Mouse (Mus musculus): ENCODE measurements around the gene Skil. TPM values are rescaled to one million over a fixed set of nuclear protein-coding genes. Genes with fewer than 3 reads are reported as not detected.
"Not testable (repeated sequence)": the region's sequence is repeated elsewhere in the genome, so short reads cannot be mapped to it uniquely, and the experiment has no call there.

Gene Skil
- polyA plus RNA-seq, 1 experiment = 62.7 TPM

DNA sequence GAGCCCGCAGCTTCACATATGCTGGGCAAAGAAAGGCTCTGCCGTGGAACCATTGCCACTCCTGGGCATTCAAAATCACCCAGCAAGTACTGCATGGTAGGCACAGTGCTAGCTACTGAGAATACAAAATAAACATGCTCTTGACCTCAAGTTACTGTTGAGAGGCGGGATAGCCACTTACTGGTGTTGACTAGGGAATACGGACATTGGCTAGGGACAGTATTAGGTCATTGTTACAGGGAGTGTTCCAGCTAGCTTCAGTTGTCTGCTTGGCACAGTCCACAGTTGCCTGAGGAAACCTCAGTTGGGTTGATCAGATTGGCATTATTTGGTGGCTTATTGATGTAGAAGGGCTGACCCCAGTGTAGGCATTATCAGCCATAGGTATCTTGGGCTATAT, 12.8 kb downstream of the Skil start:
- Histone ChIP-seq H3K4me1 (ENCODE audit: control insufficient read depth, insufficient read depth, low read length) (peaks cover 12% of the 10 kb centered on the region), H3K4me3 (ENCODE audit: insufficient read depth, low read length) (no peak overlapping the region), H3K27ac (ENCODE audit: insufficient read depth, low read length) (no peak overlapping the region)
- TF ChIP-seq POLR2A (IDR thresholded peaks at IDR 0.05; ENCODE audit: low read depth, low read length) (no peak), CTCF (IDR thresholded peaks at IDR 0.05; ENCODE audit: borderline replicate concordance, insufficient read depth, low read length) (no peak)

DNA sequence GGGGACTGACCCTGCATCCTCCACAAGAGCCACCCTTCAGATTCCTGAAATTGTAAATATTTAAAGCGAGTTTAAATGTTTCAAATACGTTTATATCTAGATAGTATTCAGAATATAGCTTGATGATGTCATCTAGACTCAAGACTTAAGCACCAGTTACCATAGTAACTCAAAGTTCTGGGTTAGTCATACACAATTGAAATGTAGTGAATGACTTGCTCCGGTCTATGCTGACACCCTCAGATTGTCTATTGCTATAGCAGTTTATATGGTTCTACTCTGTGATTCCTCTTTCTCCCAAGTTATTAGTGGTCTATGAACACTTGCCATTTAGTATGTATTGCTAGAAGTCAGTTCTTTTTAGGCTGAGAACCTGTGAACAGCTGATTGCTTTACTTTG, 14.2 kb downstream of the Skil start:
- Histone ChIP-seq H3K4me1 (ENCODE audit: control insufficient read depth, insufficient read depth, low read length) (peaks cover 12% of the 10 kb centered on the region), H3K27ac (ENCODE audit: insufficient read depth, low read length) (no peak overlapping the region), H3K4me3 (ENCODE audit: insufficient read depth, low read length) (no peak overlapping the region)
- TF ChIP-seq CTCF (IDR thresholded peaks at IDR 0.05; ENCODE audit: borderline replicate concordance, insufficient read depth, low read length) = no peak
- TF ChIP-seq POLR2A (IDR thresholded peaks at IDR 0.05; ENCODE audit: low read depth, low read length) = no peak

DNA sequence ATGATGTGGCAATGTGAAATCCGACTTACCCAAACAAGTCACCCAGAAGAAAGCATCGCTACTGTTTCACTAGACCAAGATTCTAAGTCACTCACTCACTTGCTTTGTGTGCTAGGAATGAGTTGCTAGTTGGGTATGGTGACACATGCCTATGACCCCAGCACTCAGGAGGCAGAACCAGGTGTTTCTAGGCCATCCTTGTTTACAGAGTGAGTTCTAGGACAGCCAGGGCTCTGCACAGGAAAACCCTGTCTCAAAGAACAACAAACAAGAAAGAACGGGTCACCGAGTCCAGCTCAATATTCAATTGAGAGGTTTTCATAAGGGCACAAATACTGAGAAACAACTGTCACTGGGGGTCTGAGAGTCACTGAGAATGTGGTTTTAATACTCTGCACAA, 28.2 kb downstream of the Skil start:
- TF ChIP-seq POLR2A (IDR thresholded peaks at IDR 0.05; ENCODE audit: low read depth, low read length) (no peak), CTCF (IDR thresholded peaks at IDR 0.05; ENCODE audit: borderline replicate concordance, insufficient read depth, low read length) (no peak)
- no peak overlapping the region for H3K27ac ChIP-seq (ENCODE audit: insufficient read depth, low read length)
- no peaks in the 10 kb centered on the region for H3K4me1 ChIP-seq (ENCODE audit: control insufficient read depth, insufficient read depth, low read length)
- H3K4me3 ChIP-seq (ENCODE audit: insufficient read depth, low read length) = no peak overlapping the region

DNA sequence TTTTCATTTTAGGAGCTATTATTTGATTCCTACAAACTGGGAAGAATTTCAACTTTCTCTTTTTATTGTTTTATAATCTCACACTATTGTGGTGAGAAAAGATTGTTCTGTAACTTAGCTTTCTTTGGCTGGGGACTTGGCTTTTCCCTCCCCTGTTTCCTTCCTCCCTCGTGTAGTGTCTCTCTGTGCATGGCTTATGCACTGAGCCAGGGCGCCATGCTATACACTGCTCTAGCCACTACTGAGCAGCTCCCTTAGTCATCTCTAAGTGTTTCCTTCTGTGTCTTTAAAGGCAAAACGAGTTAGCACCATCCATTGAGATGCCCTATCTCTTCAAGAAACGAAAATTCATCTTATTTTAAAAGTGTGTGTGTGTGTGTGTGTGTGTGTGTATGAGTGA, 31.4 kb downstream of the Skil start:
- Histone ChIP-seq H3K27ac (ENCODE audit: insufficient read depth, low read length) (no peak overlapping the region), H3K4me1 (ENCODE audit: control insufficient read depth, insufficient read depth, low read length) (no peaks in the 10 kb centered on the region), H3K4me3 (ENCODE audit: insufficient read depth, low read length) (no peak overlapping the region)
- TF ChIP-seq CTCF (IDR thresholded peaks at IDR 0.05; ENCODE audit: borderline replicate concordance, insufficient read depth, low read length) = no peak
- no peak for TF ChIP-seq POLR2A (IDR thresholded peaks at IDR 0.05; ENCODE audit: low read depth, low read length)

DNA sequence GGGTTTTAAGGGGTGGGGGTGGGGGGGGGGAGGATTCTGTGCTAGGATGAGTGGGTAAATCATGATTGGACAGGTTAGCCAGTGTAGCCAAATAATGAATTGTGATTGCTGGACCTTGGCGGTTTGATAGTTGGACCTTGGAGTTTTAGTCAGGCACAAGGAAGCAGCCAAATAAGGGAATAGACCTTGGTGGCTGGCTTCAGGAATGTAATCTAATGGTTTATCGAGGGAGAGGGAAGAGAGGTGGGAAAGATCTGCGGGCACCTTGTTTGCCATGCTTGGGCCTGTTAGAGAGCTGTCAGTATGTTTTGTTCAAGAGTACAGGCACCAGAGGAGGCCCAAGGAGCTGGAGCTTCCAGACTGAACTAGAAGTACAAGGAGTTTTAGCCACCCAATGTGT, 32.0 kb downstream of the Skil start:
- no peak for TF ChIP-seq POLR2A (IDR thresholded peaks at IDR 0.05; ENCODE audit: low read depth, low read length)
- no peak for TF ChIP-seq CTCF (IDR thresholded peaks at IDR 0.05; ENCODE audit: borderline replicate concordance, insufficient read depth, low read length)
- H3K27ac ChIP-seq (ENCODE audit: insufficient read depth, low read length) = no peak overlapping the region
- no peak overlapping the region for H3K4me3 ChIP-seq (ENCODE audit: insufficient read depth, low read length)
- H3K4me1 ChIP-seq (ENCODE audit: control insufficient read depth, insufficient read depth, low read length) = no peaks in the 10 kb centered on the region

DNA sequence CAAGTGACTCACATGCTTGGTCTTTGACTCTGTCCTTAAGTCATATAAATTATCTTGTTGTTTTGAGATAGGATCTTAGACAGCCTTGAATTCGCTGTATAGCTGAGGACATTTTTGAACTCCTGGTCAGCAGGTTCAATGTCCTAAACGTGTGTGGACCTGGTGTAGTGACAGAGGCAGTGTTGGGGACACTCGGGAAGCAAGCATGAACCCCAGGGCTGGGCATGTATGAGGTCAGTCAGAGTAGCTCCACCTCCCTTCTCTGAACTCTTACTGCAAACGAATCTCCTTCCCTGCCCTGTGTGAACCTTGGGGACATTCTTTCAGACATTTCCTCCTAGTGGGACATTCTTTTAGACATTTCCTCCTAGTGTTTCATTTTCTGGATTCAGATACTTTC, 34.9 kb downstream of the Skil start:
- TF ChIP-seq POLR2A (IDR thresholded peaks at IDR 0.05; ENCODE audit: low read depth, low read length) (no peak), CTCF (IDR thresholded peaks at IDR 0.05; ENCODE audit: borderline replicate concordance, insufficient read depth, low read length) (no peak)
- H3K4me3 ChIP-seq (ENCODE audit: insufficient read depth, low read length) = no peak overlapping the region
- H3K4me1 ChIP-seq (ENCODE audit: control insufficient read depth, insufficient read depth, low read length) = no peaks in the 10 kb centered on the region
- H3K27ac ChIP-seq (ENCODE audit: insufficient read depth, low read length) = no peak overlapping the region

DNA sequence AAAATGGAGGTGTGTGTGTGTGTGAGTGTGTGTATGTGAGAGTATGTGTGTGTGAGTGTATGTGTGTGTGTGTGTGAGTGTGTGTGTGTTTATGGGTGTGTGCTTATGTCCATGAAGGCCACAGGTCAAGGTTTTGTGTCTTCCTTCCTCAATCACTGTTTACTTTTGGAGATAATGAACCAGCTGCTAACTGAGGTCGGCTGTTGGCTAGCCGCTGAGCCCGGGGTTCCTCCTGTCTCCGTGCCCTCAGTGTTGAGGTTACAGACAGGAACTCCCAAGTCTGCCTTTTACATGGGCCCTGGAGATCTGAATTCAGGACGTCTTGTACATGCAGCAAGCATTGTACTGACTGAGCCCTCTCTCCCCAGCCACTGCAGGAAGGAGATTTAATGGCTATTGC, 38.8 kb downstream of the Skil start:
- Histone ChIP-seq H3K4me1 (ENCODE audit: control insufficient read depth, insufficient read depth, low read length) (no peaks in the 10 kb centered on the region), H3K4me3 (ENCODE audit: insufficient read depth, low read length) (no peak overlapping the region), H3K27ac (ENCODE audit: insufficient read depth, low read length) (no peak overlapping the region)
- TF ChIP-seq CTCF (IDR thresholded peaks at IDR 0.05; ENCODE audit: borderline replicate concordance, insufficient read depth, low read length) = no peak
- TF ChIP-seq POLR2A (IDR thresholded peaks at IDR 0.05; ENCODE audit: low read depth, low read length) = no peak

DNA sequence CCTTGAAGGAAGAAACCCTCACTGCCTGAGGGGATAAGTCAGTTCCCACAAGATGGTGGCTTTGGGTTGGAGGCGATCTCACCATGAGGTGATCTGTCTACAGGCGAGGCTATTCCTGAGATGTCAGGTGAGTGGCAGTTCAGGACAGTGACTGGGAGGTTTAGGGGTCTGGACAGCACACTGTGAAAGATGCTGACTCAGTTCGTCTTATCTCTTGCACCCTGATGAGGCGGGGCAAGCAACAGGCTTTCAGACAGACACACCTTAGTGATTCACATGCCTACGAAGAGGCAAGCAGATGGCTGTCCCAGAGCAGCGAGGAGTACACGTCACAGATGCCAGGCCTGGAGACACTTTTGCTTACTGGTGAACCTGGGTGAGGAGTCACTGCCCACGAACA, 39.4 kb downstream of the Skil start:
- no peak overlapping the region for H3K27ac ChIP-seq (ENCODE audit: insufficient read depth, low read length)
- no peak for TF ChIP-seq POLR2A (IDR thresholded peaks at IDR 0.05; ENCODE audit: low read depth, low read length)
- TF ChIP-seq CTCF (IDR thresholded peaks at IDR 0.05; ENCODE audit: borderline replicate concordance, insufficient read depth, low read length) = no peak
- H3K4me1 ChIP-seq (ENCODE audit: control insufficient read depth, insufficient read depth, low read length) = no peaks in the 10 kb centered on the region
- no peak overlapping the region for H3K4me3 ChIP-seq (ENCODE audit: insufficient read depth, low read length)

DNA sequence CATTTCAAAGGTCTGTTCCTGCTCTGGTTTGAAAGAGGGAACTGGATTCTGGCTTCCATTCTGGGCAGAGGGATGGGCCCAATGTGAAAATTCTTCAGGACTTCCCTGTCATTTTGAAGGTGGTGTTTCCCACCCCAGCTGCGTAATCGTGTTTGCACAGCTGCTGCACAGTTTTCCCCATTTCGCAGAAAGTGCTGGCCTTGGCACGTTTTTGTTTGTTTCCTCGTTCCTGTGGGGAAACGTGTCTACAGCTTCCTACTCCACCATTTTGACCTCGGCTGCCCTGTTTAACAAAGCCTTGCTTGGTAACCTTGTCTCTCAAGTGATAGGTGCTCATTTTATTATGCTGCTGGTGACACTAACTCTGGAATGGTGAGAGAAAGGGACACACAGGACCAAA, 39.8 kb downstream of the Skil start:
- Histone ChIP-seq H3K4me3 (ENCODE audit: insufficient read depth, low read length) (no peak overlapping the region), H3K4me1 (ENCODE audit: control insufficient read depth, insufficient read depth, low read length) (no peaks in the 10 kb centered on the region), H3K27ac (ENCODE audit: insufficient read depth, low read length) (no peak overlapping the region)
- no peak for TF ChIP-seq POLR2A (IDR thresholded peaks at IDR 0.05; ENCODE audit: low read depth, low read length)
- no peak for TF ChIP-seq CTCF (IDR thresholded peaks at IDR 0.05; ENCODE audit: borderline replicate concordance, insufficient read depth, low read length)

DNA sequence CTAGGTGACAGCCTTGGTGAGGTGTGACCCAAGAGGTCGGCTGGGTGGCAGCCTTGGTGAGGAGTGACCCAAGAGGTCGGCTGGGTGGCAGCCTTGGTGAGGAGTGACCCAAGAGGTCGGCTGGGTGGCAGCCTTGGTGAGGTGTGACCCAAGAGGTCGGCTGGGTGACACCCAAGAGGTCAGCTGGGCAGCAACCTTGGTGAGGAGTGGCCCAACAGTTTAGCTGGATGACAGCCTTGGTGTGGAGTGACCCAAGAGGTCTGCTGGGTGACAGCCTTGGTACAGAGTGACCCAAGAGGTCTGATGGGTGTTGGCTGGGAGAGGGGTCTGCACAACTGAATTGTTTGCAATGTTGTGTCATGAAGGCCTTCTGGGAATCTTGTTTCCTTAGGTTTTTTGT, 41.7 kb downstream of the Skil start:
- H3K4me1 ChIP-seq (ENCODE audit: control insufficient read depth, insufficient read depth, low read length); H3K4me3 ChIP-seq (ENCODE audit: insufficient read depth, low read length); H3K27ac ChIP-seq (ENCODE audit: insufficient read depth, low read length): not testable (repeated sequence)

Data from embryonic fibroblast, embryonic 13.5 days (primary cell).